Mouse (Mus musculus) embryonic facial prominence, embryonic 13.5 days (tissue): ENCODE measurements around the gene Focad. TPM values are rescaled to one million over a fixed set of nuclear protein-coding genes. Genes with fewer than 3 reads are reported as not detected.

ENCODE experiments used
- ATAC-seq: fragments of 200-750 bp; cut with Nextera tagmentation; 2 replicates; pipeline ENCODE4 v1.8.0; 2017; ENCODE audit warnings: low read depth; ENCODE audit not compliant: insufficient number of reproducible peaks, insufficient read depth, low FRiP score, low TSS enrichment
- H3K27ac ChIP-seq: fragments of 300-500 bp; sonication (generic); 2 replicates; pipeline ENCODE4 v1.5.1; 2015; ENCODE audit warnings: moderate library complexity, mild to moderate bottlenecking, inconsistent platforms
- H3K27me3 ChIP-seq: fragments of 300-500 bp; sonication (generic); 2 replicates; pipeline ENCODE4 v1.6.1; 2015; ENCODE audit warnings: mild to moderate bottlenecking, inconsistent platforms
- H3K36me3 ChIP-seq: fragments of 300-500 bp; sonication (generic); 2 replicates; pipeline ENCODE4 v1.6.1; 2015; ENCODE audit warnings: mild to moderate bottlenecking, inconsistent platforms
- H3K4me1 ChIP-seq: fragments of 300-500 bp; sonication (generic); 2 replicates; pipeline ENCODE4 v1.6.1; 2015; ENCODE audit warnings: inconsistent platforms
- H3K4me2 ChIP-seq: fragments of 300-500 bp; sonication (generic); 2 replicates; pipeline ENCODE4 v1.6.1; 2015; ENCODE audit warnings: moderate library complexity, mild to moderate bottlenecking, inconsistent platforms
- H3K4me3 ChIP-seq: fragments of 300-500 bp; sonication (generic); 2 replicates; pipeline ENCODE4 v1.5.1; 2015; ENCODE audit warnings: mild to moderate bottlenecking, inconsistent platforms
- H3K9ac ChIP-seq: fragments of 300-500 bp; sonication (generic); 2 replicates; pipeline ENCODE4 v1.6.1; 2015; ENCODE audit warnings: mild to moderate bottlenecking, inconsistent platforms
- H3K9me3 ChIP-seq: fragments of 300-500 bp; sonication (generic); 2 replicates; pipeline ENCODE4 v1.6.1; 2016; ENCODE audit warnings: inconsistent platforms
- WGBS: fragments of 180-500 bp; shearing (Covaris S2); methylation state at CpG from one replicate; pipeline ENCODE4 v1.1.7; 2015; ENCODE audit warnings: mixed read lengths; 5-methylcytosine and 5-hydroxymethylcytosine counted together
- polyA plus RNA-seq: library from polyadenylated mRNA; unstranded; fragments of >200 nt; fragmentation: Nextera tagmentation; extraction: Ambion mirVana; gene quantifications from 2 replicates; pipeline ENCODE4 v1.2.1, GENCODE M21; 2015

The Focad gene
- polyA plus RNA-seq, 1 experiment from 2014 or later: 16.1 TPM

DNA sequence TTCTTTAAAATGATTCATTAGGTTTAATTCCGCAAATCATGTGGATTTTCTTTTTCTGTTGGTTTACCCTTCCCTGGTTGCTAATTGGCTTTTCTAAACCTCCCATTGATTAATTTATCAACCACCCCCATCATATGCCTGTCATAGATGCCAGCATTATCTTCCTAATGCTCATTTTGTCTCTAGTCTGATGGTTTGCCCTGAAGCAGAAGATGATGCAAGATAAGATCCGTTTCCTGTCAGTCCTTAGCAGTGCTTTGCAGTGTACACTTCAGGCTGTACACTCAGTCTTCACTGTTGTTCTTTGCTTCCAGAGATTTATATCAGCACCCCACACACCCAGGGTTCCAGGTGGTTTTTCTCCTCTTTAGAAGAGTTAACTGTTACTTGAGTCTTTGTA lies 124.4 kb downstream of the Focad start:
- no peak for ATAC-seq
- Histone ChIP-seq H3K4me2 (no peak overlapping the region), H3K27me3 (no peaks in the 10 kb centered on the region), H3K27ac (no peak overlapping the region), H3K4me1 (no peaks in the 10 kb centered on the region), H3K9ac (no peak overlapping the region), H3K36me3 (no peaks in the 10 kb centered on the region), H3K9me3 (no peaks in the 10 kb centered on the region), H3K4me3 (no peak overlapping the region)
- 64% methylated on average over 2 of the region's 2 CpGs for WGBS

DNA sequence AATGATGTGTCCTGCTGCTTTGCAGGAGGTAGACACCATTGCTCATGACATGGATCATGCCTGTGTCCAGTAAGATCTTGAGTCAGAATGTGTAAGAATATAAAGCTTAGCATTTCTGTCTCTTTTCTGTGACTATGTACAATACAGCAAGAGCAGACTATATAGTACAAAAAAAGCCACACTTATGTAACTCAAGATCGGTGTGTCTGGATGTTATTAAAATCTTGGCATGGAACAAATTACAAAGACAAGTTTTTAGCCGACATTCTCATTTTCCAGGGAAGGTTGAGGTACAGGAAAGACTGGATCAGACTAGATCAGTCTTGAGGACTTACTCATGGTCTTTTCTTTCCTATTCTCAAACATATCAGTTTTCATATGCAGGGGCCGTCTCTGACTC lies 136.9 kb downstream of the Focad start:
- no peak for ATAC-seq

DNA sequence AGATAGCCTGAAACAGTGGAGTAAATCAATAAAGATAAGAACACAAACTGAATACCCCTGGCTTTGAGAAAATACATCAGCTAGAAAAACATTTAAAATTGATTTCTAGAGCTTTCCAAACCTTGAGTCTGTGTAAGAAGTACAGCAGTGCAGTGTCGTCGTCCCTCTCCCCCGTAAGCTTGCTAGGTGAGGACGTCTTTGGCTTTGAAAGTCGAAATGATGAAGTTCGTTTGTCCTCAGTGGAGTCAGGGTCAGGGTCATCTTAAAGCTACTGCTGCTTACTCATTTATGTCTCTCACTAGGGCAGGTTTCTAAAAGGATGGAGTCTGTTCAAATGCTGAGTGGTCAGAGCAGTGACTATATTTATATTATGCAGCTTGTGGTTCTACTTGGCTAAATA lies 141.5 kb downstream of the Focad start:
- H3K27ac ChIP-seq: no peak overlapping the region; the same call in 1 of the 2 replicates
- H3K27me3 ChIP-seq: no peaks in the 10 kb centered on the region
- no peak overlapping the region for H3K9ac ChIP-seq
- no peaks in the 10 kb centered on the region for H3K36me3 ChIP-seq
- ATAC-seq: no peak
- no peak overlapping the region for H3K4me3 ChIP-seq
- 46% methylated on average over 6 of the region's 6 CpGs for WGBS
- no peaks in the 10 kb centered on the region for H3K9me3 ChIP-seq
- H3K4me1 ChIP-seq: peaks cover 27% of the 10 kb centered on the region
- H3K4me2 ChIP-seq: no peak overlapping the region

More for the DNA sequence above, 136.9 kb downstream of the Focad start:
- no peaks in the 10 kb centered on the region for H3K36me3 ChIP-seq
- H3K9ac ChIP-seq: no peak overlapping the region
- H3K27ac ChIP-seq: peak overlapping the region; percentile 72
- no peaks in the 10 kb centered on the region for H3K27me3 ChIP-seq
- H3K9me3 ChIP-seq: no peaks in the 10 kb centered on the region
- no peak overlapping the region for H3K4me2 ChIP-seq
- H3K4me3 ChIP-seq: no peak overlapping the region
- 23% methylated on average over 3 of the region's 3 CpGs for WGBS
- H3K4me1 ChIP-seq: peaks cover 8% of the 10 kb centered on the region

DNA sequence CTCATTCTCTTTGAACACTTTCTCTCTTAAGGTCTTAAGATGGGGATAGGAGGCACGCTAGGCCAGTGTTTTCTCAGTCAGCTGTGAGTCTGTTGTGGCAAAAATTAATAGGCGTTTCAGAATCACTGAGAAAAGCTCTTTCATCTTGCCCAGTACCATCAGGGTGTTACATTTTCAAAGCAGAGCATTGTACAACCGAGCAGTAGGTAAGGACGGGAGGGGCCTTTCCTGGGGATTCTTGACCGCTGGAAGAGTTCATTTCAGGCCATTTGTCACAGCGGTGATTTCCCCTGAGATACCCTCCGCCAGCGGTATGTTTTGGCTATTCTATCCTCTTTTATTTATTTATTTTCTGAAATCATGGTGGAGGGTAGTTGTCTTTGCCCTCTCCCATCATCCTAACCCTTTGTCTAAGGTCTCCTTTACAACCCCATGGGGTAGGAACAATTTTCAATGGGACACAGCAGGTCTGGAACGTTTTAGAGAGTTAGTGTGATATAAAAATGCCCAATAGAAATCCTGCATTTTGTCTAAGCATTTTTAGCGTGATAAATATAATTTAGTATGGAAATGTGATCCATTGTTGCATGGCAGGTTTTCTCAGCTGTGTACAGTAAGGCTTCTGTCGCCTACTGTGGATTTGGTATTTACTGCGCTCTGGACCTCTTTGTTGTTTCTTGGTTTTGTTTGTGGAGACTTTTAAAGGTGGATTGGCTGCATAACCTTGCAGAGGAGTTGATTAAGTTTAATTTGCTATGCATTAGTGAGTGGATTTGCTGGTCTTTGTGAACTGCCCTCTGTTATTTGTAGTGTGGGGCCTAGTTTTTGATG lies 142.7 kb downstream of the Focad start:
- H3K4me3 ChIP-seq: no peak overlapping the region
- H3K4me2 ChIP-seq: no peak overlapping the region
- H3K9me3 ChIP-seq: no peaks in the 10 kb centered on the region
- 46% methylated on average over 12 of the region's 12 CpGs for WGBS
- H3K27ac ChIP-seq: no peak overlapping the region
- H3K9ac ChIP-seq: no peak overlapping the region
- peaks cover 20% of the 10 kb centered on the region for H3K4me1 ChIP-seq
- H3K27me3 ChIP-seq: no peaks in the 10 kb centered on the region
- ATAC-seq: no peak
- no peaks in the 10 kb centered on the region for H3K36me3 ChIP-seq

DNA sequence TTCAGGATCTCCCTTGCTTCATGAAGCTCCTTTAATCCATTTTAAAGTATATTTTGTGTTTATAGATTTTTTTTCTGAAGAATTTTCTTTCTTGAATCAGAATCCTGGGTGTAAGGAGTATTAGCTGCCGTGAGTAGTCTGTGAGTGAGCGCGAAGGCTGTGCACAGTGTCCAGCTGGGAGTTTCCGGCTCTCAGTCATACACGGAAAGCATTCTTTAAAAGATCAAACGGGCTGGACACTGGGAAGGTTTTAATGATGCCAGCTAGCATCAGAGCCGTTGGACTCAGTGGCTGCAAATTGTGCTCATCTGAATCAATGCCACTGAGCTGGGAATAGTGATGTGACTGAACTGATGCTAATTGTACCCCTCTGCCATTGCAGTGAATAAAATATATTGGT lies 143.9 kb downstream of the Focad start:
- H3K4me1 ChIP-seq: peaks cover 20% of the 10 kb centered on the region
- no peak overlapping the region for H3K27ac ChIP-seq
- H3K9ac ChIP-seq: no peak overlapping the region
- 54% methylated on average over 7 of the region's 7 CpGs for WGBS
- no peak overlapping the region for H3K4me3 ChIP-seq
- no peak for ATAC-seq
- no peaks in the 10 kb centered on the region for H3K27me3 ChIP-seq
- no peaks in the 10 kb centered on the region for H3K9me3 ChIP-seq
- no peak overlapping the region for H3K4me2 ChIP-seq
- H3K36me3 ChIP-seq: no peaks in the 10 kb centered on the region

DNA sequence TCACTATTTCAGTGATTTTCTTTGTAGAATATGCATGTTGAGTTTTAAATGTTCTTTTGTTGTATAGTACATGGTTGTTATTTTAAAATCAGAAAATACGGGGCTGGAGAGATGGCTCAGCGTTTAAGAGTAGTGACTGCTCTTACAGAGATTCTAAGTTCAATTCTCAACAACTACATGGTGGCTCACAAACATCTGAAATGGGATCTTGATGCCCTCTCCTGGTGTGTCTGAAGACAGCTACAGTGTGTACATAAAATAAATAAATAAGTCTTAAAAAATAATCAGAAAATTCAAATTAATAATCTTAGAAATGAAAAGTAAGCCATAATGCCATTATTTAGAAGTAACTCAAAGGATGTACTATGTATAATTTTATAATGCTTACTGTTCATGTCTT lies 149.4 kb downstream of the Focad start:
- 90% methylated on average over 2 of the region's 2 CpGs for WGBS
- H3K9me3 ChIP-seq: no peaks in the 10 kb centered on the region
- H3K4me2 ChIP-seq: no peak overlapping the region
- peaks cover 8% of the 10 kb centered on the region for H3K4me1 ChIP-seq
- no peak overlapping the region for H3K4me3 ChIP-seq
- no peak overlapping the region for H3K9ac ChIP-seq
- no peaks in the 10 kb centered on the region for H3K27me3 ChIP-seq
- no peak for ATAC-seq
- H3K36me3 ChIP-seq: no peaks in the 10 kb centered on the region
- no peak overlapping the region for H3K27ac ChIP-seq

DNA sequence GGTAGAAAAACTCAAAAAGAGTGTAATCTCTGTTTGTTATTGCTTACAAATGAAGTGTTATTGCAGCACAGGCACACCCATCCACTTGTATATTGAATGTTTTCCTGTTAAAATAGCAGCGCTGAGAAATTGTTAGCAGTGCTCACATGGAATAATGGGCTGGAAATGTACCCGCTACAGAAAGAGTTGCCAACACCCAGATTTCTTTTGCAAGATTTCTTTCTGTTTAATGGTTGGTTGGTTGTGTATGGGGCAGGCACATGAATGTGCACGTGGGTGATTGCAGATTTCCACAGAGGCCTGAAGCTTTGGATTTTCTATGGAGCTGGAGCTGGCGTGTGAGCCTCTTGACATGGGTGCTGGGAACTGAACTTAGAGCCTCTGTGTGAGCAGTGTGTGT lies 151.1 kb downstream of the Focad start:
- Histone ChIP-seq H3K36me3 (no peaks in the 10 kb centered on the region), H3K9ac (no peak overlapping the region), H3K9me3 (no peaks in the 10 kb centered on the region), H3K27me3 (no peaks in the 10 kb centered on the region), H3K27ac (no peak overlapping the region), H3K4me3 (no peak overlapping the region), H3K4me2 (no peak overlapping the region), H3K4me1 (no peaks in the 10 kb centered on the region)
- 83% methylated on average over 4 of the region's 4 CpGs for WGBS
- no peak for ATAC-seq

DNA sequence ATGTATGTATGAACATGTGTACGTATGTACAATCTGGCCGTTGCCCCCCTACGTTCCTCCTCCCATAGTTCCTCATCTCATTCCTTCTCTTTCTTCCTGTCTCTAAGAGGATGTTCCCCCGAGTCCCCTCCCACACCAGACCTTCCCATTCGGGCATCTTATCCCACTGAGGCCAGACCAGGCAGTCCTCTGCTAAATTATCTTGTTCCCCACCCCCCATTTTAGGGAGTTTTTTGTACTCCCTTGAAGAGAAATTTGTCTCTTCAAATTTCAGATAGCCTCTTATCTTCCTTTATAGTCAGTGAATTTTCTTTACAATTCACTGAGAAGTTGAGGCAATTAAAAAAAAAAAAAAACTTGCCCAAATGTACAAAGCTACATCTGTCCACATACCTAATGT lies 166.9 kb downstream of the Focad start:
- Histone ChIP-seq H3K4me2 (no peak overlapping the region), H3K27me3 (no peaks in the 10 kb centered on the region), H3K27ac (no peak overlapping the region), H3K4me1 (no peaks in the 10 kb centered on the region), H3K9ac (no peak overlapping the region), H3K9me3 (no peaks in the 10 kb centered on the region), H3K36me3 (no peaks in the 10 kb centered on the region), H3K4me3 (no peak overlapping the region)
- ATAC-seq: no peak
- WGBS: 84% methylated on average over 5 of the region's 5 CpGs

DNA sequence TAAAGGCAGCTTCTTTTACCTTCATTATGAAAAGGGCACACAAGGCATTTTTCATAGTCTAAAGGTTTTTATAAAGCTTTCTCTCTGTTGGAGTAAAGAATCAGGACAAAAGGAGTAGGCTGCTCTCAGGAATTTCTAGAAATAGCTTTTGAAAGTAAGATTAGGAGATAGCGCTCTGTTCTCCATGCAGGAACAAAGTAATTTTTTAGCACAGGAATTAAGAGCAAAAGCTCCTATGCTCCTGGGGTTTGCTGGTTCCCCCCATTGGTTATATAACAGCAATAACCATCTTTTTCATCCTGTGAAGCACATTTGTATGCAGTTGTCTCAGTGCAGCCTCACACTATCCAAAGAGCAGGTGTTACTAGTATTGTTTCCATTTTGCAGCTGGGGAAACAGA lies 170.1 kb downstream of the Focad start:
- Histone ChIP-seq H3K9me3 (no peaks in the 10 kb centered on the region), H3K36me3 (no peaks in the 10 kb centered on the region), H3K9ac (no peak overlapping the region), H3K27ac (no peak overlapping the region), H3K4me2 (no peak overlapping the region), H3K4me3 (no peak overlapping the region), H3K27me3 (no peaks in the 10 kb centered on the region), H3K4me1 (no peaks in the 10 kb centered on the region)
- no peak for ATAC-seq
- 89% methylated on average over 1 of the region's 1 CpGs for WGBS

DNA sequence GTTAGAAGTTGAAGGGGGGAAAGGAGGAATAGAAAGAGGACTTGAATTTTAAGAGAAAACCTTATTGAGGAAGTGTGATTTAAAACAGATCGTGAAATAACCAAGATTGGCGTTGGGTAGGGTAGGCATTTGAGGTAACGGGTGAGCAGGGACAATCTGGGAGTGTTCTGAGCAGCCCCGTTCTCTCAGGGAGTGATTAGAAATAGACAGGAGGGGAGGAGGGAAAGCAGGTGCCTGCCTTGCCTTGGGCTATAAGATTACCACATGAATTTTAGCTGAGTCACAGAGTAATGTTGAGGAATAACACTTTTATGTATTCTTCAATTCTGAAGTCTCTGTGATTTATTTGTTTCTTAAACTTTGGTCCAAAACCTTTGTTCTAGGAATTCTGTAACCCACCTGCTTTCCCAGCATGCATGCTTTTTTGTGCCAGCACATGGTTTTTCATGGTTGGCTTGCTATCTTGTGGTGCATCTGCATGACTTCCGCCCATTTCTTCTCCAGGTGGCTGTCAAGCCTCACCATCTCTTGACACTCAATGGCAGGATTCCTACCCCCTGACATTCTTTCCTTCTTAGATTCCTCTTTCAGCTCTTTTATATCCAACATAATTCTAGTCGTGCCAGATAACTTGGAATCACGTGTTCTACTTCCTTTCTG lies 176.1 kb downstream of the Focad start:
- Histone ChIP-seq H3K4me2 (no peak overlapping the region), H3K9ac (no peak overlapping the region), H3K27me3 (no peaks in the 10 kb centered on the region), H3K27ac (no peak overlapping the region), H3K4me3 (no peak overlapping the region), H3K9me3 (no peaks in the 10 kb centered on the region), H3K36me3 (no peaks in the 10 kb centered on the region), H3K4me1 (peaks cover 5% of the 10 kb centered on the region; the same call in 1 of the 2 replicates)
- 71% methylated on average over 7 of the region's 7 CpGs for WGBS
- no peak for ATAC-seq

DNA sequence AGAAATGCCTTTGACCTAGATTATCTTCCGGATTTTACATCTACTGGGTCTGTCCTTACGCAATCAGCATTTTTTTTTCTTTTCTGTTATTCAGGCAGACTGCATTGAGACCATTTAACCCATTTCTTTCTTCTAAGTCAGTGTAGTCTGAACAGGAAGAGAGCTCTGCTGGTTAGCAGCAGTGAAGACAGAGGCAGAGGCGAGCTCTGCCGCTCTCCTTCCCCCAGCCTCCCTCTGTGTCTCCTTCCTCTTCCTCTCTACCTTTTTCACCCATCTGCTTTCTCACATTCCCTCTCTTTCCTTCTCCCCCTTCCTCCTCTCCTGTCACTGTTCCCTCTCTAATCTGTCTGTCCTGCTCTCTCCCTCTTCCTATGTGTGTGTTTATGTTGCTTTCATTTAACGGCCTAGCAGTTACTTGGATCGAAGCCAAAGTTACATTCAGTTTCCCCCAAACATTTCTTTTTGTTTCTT lies 181.2 kb downstream of the Focad start:
- ATAC-seq: no peak

More for the DNA sequence above, 181.2 kb downstream of the Focad start:
- no peaks in the 10 kb centered on the region for H3K27me3 ChIP-seq
- 0 out of 2 replicates have a peak overlapping the region, but pooled peaks have one; percentile 17 for H3K4me2 ChIP-seq
- peak overlapping the region; percentile 41; the same call in 1 of the 2 replicates for H3K9ac ChIP-seq
- no peaks in the 10 kb centered on the region for H3K9me3 ChIP-seq
- peaks cover 17% of the 10 kb centered on the region for H3K4me1 ChIP-seq
- peak overlapping the region; percentile 28; the same call in 1 of the 2 replicates for H3K27ac ChIP-seq
- 37% methylated on average over 6 of the region's 6 CpGs for WGBS
- H3K4me3 ChIP-seq: no peak overlapping the region
- H3K36me3 ChIP-seq: no peaks in the 10 kb centered on the region
